8 mouse cellular contexts compared by ENCODE assay signal in genomic region chr12:86826420-86827240, GRCm38 (mm10). TPM values are rescaled to one million over a fixed set of nuclear protein-coding genes. Genes with fewer than 3 reads are reported as not detected.
DNase-seq lines count a peak whose midpoint lies in the region; ATAC-seq and TF ChIP-seq lines count a peak whose summit lies in the region.

No protein-coding gene starts in this region.

- no peak overlapping the region for H3ac ChIP-seq in myocyte (ENCODE audit: control insufficient read depth, insufficient read length)

- no peak overlapping the region for H3K9ac ChIP-seq in embryonic facial prominence, embryonic 13.5 days

- H3K27me3 ChIP-seq in thymus, adult 2 months (ENCODE audit: control insufficient read depth, insufficient read depth, low read length) = no peaks in the 10 kb centered on the region
- no peaks in the 10 kb centered on the region for H3K27me3 ChIP-seq in embryonic facial prominence, embryonic 13.5 days
- H3K27me3 ChIP-seq in myocyte (ENCODE audit: control insufficient read depth, insufficient read depth, insufficient read length) = no peaks in the 10 kb centered on the region

- TF ChIP-seq POLR2A in thymus, adult 2 months (IDR thresholded peaks at IDR 0.05; ENCODE audit: control insufficient read depth, extremely low read depth, insufficient read depth, low read length, poor library complexity) = no peak
- TF ChIP-seq POLR2A in myocyte (IDR thresholded peaks at IDR 0.05; ENCODE audit: insufficient read length, low read depth) = peak; percentile 53

- intact Hi-C loops in left cerebral cortex, postnatal 14 days (cut with DNase I) = no loop called here

- H3K79me2 ChIP-seq in myocyte (ENCODE audit: control insufficient read depth, insufficient read depth) = peaks cover 4% of the 10 kb centered on the region

- H3K9me3 ChIP-seq in embryonic facial prominence, embryonic 13.5 days = no peaks in the 10 kb centered on the region

- no peak for TF ChIP-seq CTCF in thymus, adult 2 months (IDR thresholded peaks at IDR 0.05; ENCODE audit: borderline replicate concordance, control insufficient read depth, extremely low read depth, insufficient read depth, low read length, poor library complexity)

- no peaks in the 10 kb centered on the region for H3K36me3 ChIP-seq in thymus, adult 2 months (ENCODE audit: control insufficient read depth, insufficient read depth, low read length)
- no peaks in the 10 kb centered on the region for H3K36me3 ChIP-seq in embryonic facial prominence, embryonic 13.5 days
- no peaks in the 10 kb centered on the region for H3K36me3 ChIP-seq in myocyte (ENCODE audit: control insufficient read depth, insufficient read depth)

- H3K4me2 ChIP-seq in embryonic facial prominence, embryonic 13.5 days = no peak overlapping the region
- peak overlapping the region; percentile 82 for H3K4me2 ChIP-seq in myocyte (ENCODE audit: low read depth)

- H3K4me3 ChIP-seq in thymus, adult 2 months (ENCODE audit: control insufficient read depth, insufficient read depth, low read length) = no peak overlapping the region
- H3K4me3 ChIP-seq in embryonic facial prominence, embryonic 13.5 days = no peak overlapping the region
- no peak overlapping the region for H3K4me3 ChIP-seq in myocyte

- 87% methylated on average over 13 of the region's 13 CpGs for WGBS in thymus, adult 2 months
- WGBS in embryonic facial prominence, embryonic 13.5 days = 48% methylated on average over 13 of the region's 13 CpGs

- no peak for DNase-seq in thymus, adult 2 months
- no peak for DNase-seq in thymus, adult 18-20 months
- DNase-seq in heart, postnatal 4 days = peak; percentile 66
- DNase-seq in left cerebral cortex, postnatal 14 days (ENCODE audit: low spot score in 2 of 2) = peak; percentile 77 to 87
- no peak for DNase-seq in yolk sac, embryonic 10.5 days (ENCODE audit: low spot score)

- H3K27ac ChIP-seq in thymus, adult 2 months (ENCODE audit: control insufficient read depth, insufficient read depth, low read length) = 0 out of 2 replicates have a peak overlapping the region, but pooled peaks have one; percentile 9
- H3K27ac ChIP-seq in embryonic facial prominence, embryonic 13.5 days = peak overlapping the region; percentile 99

- ATAC-seq in embryonic facial prominence, embryonic 13.5 days (ENCODE audit: insufficient number of reproducible peaks, insufficient read depth, low FRiP score, low TSS enrichment, low read depth) = no peak
- no peak for ATAC-seq in inflammation-experienced regulatory T-cells, adult 6 months

- peaks cover 64% of the 10 kb centered on the region for H3K4me1 ChIP-seq in thymus, adult 2 months (replicated peaks; ENCODE audit: control insufficient read depth, insufficient read depth, low read length)
- peaks cover 72% of the 10 kb centered on the region for H3K4me1 ChIP-seq in embryonic facial prominence, embryonic 13.5 days

TF ChIP-seq in myocyte, 11 proteins besides CTCF, POLR2A, EP300 and RAD21:
- TF ChIP-seq MYOD1 (IDR thresholded peaks at IDR 0.05; ENCODE audit: control insufficient read depth in 1 of 3, insufficient read length in 2 of 3, low read depth in 2 of 3) (peak in 1 of 3 experiments; percentile 33), POLR2AphosphoS2 (IDR thresholded peaks at IDR 0.05; ENCODE audit: insufficient read length, low read depth) (peak; percentile 26), USF1 (IDR thresholded peaks at IDR 0.05; ENCODE audit: low read depth) (peak; percentile 63), MYOG (IDR thresholded peaks at IDR 0.05; ENCODE audit: control insufficient read depth in 1 of 3, insufficient read depth in 1 of 3, insufficient read length in 2 of 3, low read depth in 2 of 3) (peak in 1 of 3 experiments; percentile 61), SRF (IDR thresholded peaks at IDR 0.05; ENCODE audit: control insufficient read depth, insufficient read length, low read depth) (no peak), CEBPB (IDR thresholded peaks at IDR 0.05; ENCODE audit: insufficient read depth, poor library complexity, severe bottlenecking) (peak; percentile 85)

RNA-seq across cellular contexts. Expression of gene Irf2bpl, which starts 58.0 kb away (rescaled TPM):
- 38.6 and 46.1 TPM in 2 replicates for polyA plus RNA-seq in thymus, adult 2 months (2012; rRNA removed)
- 36.5 and 37.7 TPM in 2 replicates for polyA plus RNA-seq in embryonic facial prominence, embryonic 13.5 days (2015; fragmentation: Nextera tagmentation; extraction: Ambion mirVana)
- total RNA-seq in heart, postnatal 4 days (2021) = 10 to 100 TPM; 85.8 to 86.2 TPM
- total RNA-seq in left cerebral cortex, postnatal 14 days (2021) = 10 to 100 TPM; 74.0 to 78.2 TPM
- 59.1 TPM for polyA plus RNA-seq in myocyte (2012; fragmentation: generic; extraction: Trizol)
- polyA plus RNA-seq in inflammation-experienced regulatory T-cells, adult 6 months (2017; shearing (Covaris generic)) = 10 to 100 TPM in 1 of 3 experiments, 1 to 10 TPM in 2; 8.0 to 14.6 (median 9.4) TPM

Comparison
In these comparisons a context has a peak if more than half of its experiments do, and no peak if none do; other contexts are left out.
1. DNase-seq: peak in heart, postnatal 4 days (single experiment) and left cerebral cortex, postnatal 14 days (2 of 2); none in thymus, adult 2 months (single experiment), thymus, adult 18-20 months (0 of 2) and yolk sac, embryonic 10.5 days (single experiment).